Comparison of ENCODE assay signal across 9 mouse cellular contexts in the genomic region with DNA sequence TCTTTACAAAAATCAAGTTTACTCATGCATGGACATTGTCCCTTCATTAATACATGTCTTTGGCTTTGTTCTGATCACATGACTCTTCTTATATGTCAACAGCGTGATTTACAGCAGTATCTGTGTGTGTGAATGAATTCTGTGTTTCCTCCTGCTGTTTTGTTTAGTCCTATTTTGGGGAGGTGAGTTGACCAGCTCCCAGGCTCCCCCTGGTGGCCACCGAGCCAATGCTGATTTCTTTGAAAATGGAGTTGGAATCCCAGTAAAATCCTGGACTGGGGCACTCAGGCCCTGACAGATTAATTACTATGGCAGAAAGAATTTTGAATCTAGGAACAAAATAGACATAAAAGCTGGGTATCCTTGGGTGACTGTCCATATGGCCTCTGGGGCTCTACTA. TPM values are rescaled to one million over a fixed set of nuclear protein-coding genes. Genes with fewer than 3 reads are reported as not detected.
DNase-seq lines count a peak whose midpoint lies in the region; ATAC-seq lines count a peak whose summit lies in the region.
"Had no signal": no experiment of that assay in that cellular context is flagged by ENCODE, and none has a peak within 500 bp of the region (broad histone marks: within the 10 kb centered on the region; RNA-seq: fewer than 3 reads in every experiment).

No protein-coding gene starts in this region.

- WGBS in intestine, embryonic 14.5 days: 7% methylated on average over 2 of the region's 2 CpGs
- WGBS in intestine, embryonic 16.5 days: 4% methylated on average over 2 of the region's 2 CpGs
- WGBS in embryonic facial prominence, embryonic 11.5 days: 2% methylated on average over 2 of the region's 2 CpGs
- 2% methylated on average over 2 of the region's 2 CpGs for WGBS in heart, embryonic 16.5 days
- 4% methylated on average over 2 of the region's 2 CpGs for WGBS in midbrain, embryonic 14.5 days

- no peaks in the 10 kb centered on the region for H3K4me1 ChIP-seq in intestine, embryonic 14.5 days (replicated peaks; ENCODE audit: control insufficient read depth, insufficient read depth, low read length)
- H3K4me1 ChIP-seq in intestine, embryonic 16.5 days (ENCODE audit: control insufficient read depth, insufficient read depth, low read length): no peaks in the 10 kb centered on the region
- H3K4me1 ChIP-seq in embryonic facial prominence, embryonic 11.5 days (ENCODE audit: control insufficient read depth, insufficient read depth, low read length): no peaks in the 10 kb centered on the region
- peaks cover 5% of the 10 kb centered on the region for H3K4me1 ChIP-seq in heart, embryonic 16.5 days (ENCODE audit: control insufficient read depth, insufficient read depth, low read length)
- H3K4me1 ChIP-seq in midbrain, embryonic 14.5 days (ENCODE audit: control insufficient read depth, insufficient read depth, low read length): no peaks in the 10 kb centered on the region

- no peaks in the 10 kb centered on the region for H3K9me3 ChIP-seq in intestine, embryonic 14.5 days (ENCODE audit: control insufficient read depth, low read length)
- H3K9me3 ChIP-seq in intestine, embryonic 16.5 days (ENCODE audit: control insufficient read depth, low read length): no peaks in the 10 kb centered on the region
- no peaks in the 10 kb centered on the region for H3K9me3 ChIP-seq in embryonic facial prominence, embryonic 11.5 days (replicated peaks; ENCODE audit: control insufficient read depth, low read length)
- no peaks in the 10 kb centered on the region for H3K9me3 ChIP-seq in heart, embryonic 16.5 days (replicated peaks; ENCODE audit: control insufficient read depth, low read length)
- H3K9me3 ChIP-seq in midbrain, embryonic 14.5 days (ENCODE audit: control insufficient read depth, low read length): no peaks in the 10 kb centered on the region
- H3K9me3 ChIP-seq: megakaryocyte, embryonic 14.5 days had no signal

- H3K4me2 ChIP-seq in intestine, embryonic 14.5 days (ENCODE audit: low read length): no peak overlapping the region
- no peak overlapping the region for H3K4me2 ChIP-seq in intestine, embryonic 16.5 days (ENCODE audit: low read depth, low read length)
- H3K4me2 ChIP-seq in embryonic facial prominence, embryonic 11.5 days (ENCODE audit: low read depth, low read length): no peak overlapping the region
- H3K4me2 ChIP-seq in heart, embryonic 16.5 days (ENCODE audit: low read depth, low read length): peak overlapping the region; percentile 28; the same call in 1 of the 2 replicates
- no peak overlapping the region for H3K4me2 ChIP-seq in midbrain, embryonic 14.5 days (ENCODE audit: low read length)

- no peak overlapping the region for H3K4me3 ChIP-seq in intestine, embryonic 14.5 days (ENCODE audit: low read depth, low read length)
- no peak overlapping the region for H3K4me3 ChIP-seq in intestine, embryonic 16.5 days (ENCODE audit: low read length)
- no peak overlapping the region for H3K4me3 ChIP-seq in embryonic facial prominence, embryonic 11.5 days (ENCODE audit: low read depth, low read length)
- H3K4me3 ChIP-seq in heart, embryonic 16.5 days (ENCODE audit: low read length): no peak overlapping the region
- no peak overlapping the region for H3K4me3 ChIP-seq in midbrain, embryonic 14.5 days (replicated peaks; ENCODE audit: low read depth, low read length)
- H3K4me3 ChIP-seq: megakaryocyte, embryonic 14.5 days had no signal

- H3K27me3 ChIP-seq in intestine, embryonic 14.5 days (replicated peaks; ENCODE audit: control insufficient read depth, insufficient read depth, low read length): no peaks in the 10 kb centered on the region
- H3K27me3 ChIP-seq in intestine, embryonic 16.5 days (replicated peaks; ENCODE audit: control insufficient read depth, insufficient read depth, low read length): peaks cover 5% of the 10 kb centered on the region; the same call in 1 of the 2 replicates
- H3K27me3 ChIP-seq in embryonic facial prominence, embryonic 11.5 days (ENCODE audit: control insufficient read depth, insufficient read depth, low read length): no peaks in the 10 kb centered on the region
- no peaks in the 10 kb centered on the region for H3K27me3 ChIP-seq in heart, embryonic 16.5 days (ENCODE audit: control insufficient read depth, insufficient read depth, low read length)
- H3K27me3 ChIP-seq in midbrain, embryonic 14.5 days (ENCODE audit: control insufficient read depth, insufficient read depth, low read length): no peaks in the 10 kb centered on the region
- H3K27me3 ChIP-seq in splenic B cell, adult 2 months (ENCODE audit: control insufficient read depth, insufficient read depth, low read length, poor library complexity, severe bottlenecking): no peaks in the 10 kb centered on the region

- no peak for ATAC-seq in intestine, embryonic 14.5 days (replicated peaks; ENCODE audit: low FRiP score, low TSS enrichment, low read depth)
- ATAC-seq in intestine, embryonic 16.5 days: no peak
- ATAC-seq in embryonic facial prominence, embryonic 11.5 days (replicated peaks; ENCODE audit: insufficient number of reproducible peaks, low FRiP score, low TSS enrichment, low read depth): no peak
- no peak for ATAC-seq in heart, embryonic 16.5 days (replicated peaks; ENCODE audit: extremely low read depth, insufficient read depth, low FRiP score)
- ATAC-seq in midbrain, embryonic 14.5 days (ENCODE audit: low FRiP score, low TSS enrichment): no peak

- DNase-seq in intestine, embryonic 14.5 days (ENCODE audit: low spot score): peak; percentile 93
- DNase-seq in adrenal gland, postnatal 36 days: peak; percentile 86 to 93
- peak; percentile 76 for DNase-seq in embryonic facial prominence, embryonic 11.5 days (ENCODE audit: low spot score)
- DNase-seq in left cerebral cortex, adult 11 months (ENCODE audit: low spot score): peak; percentile 42
- peak; percentile 84 for DNase-seq in midbrain, embryonic 14.5 days
- DNase-seq in splenic B cell, adult 2 months (ENCODE audit: low read depth, low spot score): peak; percentile 76

- no peak overlapping the region for H3K27ac ChIP-seq in intestine, embryonic 14.5 days (ENCODE audit: low read depth)
- H3K27ac ChIP-seq in intestine, embryonic 16.5 days (ENCODE audit: low read length): no peak overlapping the region
- no peak overlapping the region for H3K27ac ChIP-seq in embryonic facial prominence, embryonic 11.5 days (replicated peaks; ENCODE audit: low read depth, low read length)
- no peak overlapping the region for H3K27ac ChIP-seq in heart, embryonic 16.5 days (ENCODE audit: low read length)
- H3K27ac ChIP-seq in midbrain, embryonic 14.5 days (replicated peaks; ENCODE audit: low read depth, low read length): no peak overlapping the region

- no peak overlapping the region for H3K9ac ChIP-seq in intestine, embryonic 14.5 days (ENCODE audit: low read length)
- no peak overlapping the region for H3K9ac ChIP-seq in intestine, embryonic 16.5 days (ENCODE audit: low read depth, low read length)
- no peak overlapping the region for H3K9ac ChIP-seq in embryonic facial prominence, embryonic 11.5 days (replicated peaks; ENCODE audit: low read length)
- peak overlapping the region; percentile 45; the same call in 1 of the 2 replicates for H3K9ac ChIP-seq in heart, embryonic 16.5 days (ENCODE audit: low read length)
- H3K9ac ChIP-seq in midbrain, embryonic 14.5 days (replicated peaks; ENCODE audit: low read length): no peak overlapping the region

- no peaks in the 10 kb centered on the region for H3K36me3 ChIP-seq in intestine, embryonic 14.5 days (ENCODE audit: control insufficient read depth, insufficient read depth, low read length)
- H3K36me3 ChIP-seq in intestine, embryonic 16.5 days (ENCODE audit: control insufficient read depth, insufficient read depth, low read length): no peaks in the 10 kb centered on the region
- H3K36me3 ChIP-seq in embryonic facial prominence, embryonic 11.5 days (replicated peaks; ENCODE audit: control insufficient read depth, insufficient read depth, low read depth, low read length): no peaks in the 10 kb centered on the region
- H3K36me3 ChIP-seq in heart, embryonic 16.5 days (ENCODE audit: control insufficient read depth, insufficient read depth): no peaks in the 10 kb centered on the region
- no peaks in the 10 kb centered on the region for H3K36me3 ChIP-seq in midbrain, embryonic 14.5 days (ENCODE audit: control insufficient read depth, insufficient read depth, low read length)
- no peaks in the 10 kb centered on the region for H3K36me3 ChIP-seq in splenic B cell, adult 2 months (ENCODE audit: control insufficient read depth, insufficient read depth, low read length, poor library complexity, severe bottlenecking)

RNA-seq across cellular contexts. Expression of gene Olfr71, which starts 1.8 kb away (rescaled TPM):
- polyA plus RNA-seq in intestine, embryonic 14.5 days (2014; fragmentation: Nextera tagmentation; extraction: Ambion mirVana): not detected in 2 replicates
- polyA plus RNA-seq in intestine, embryonic 16.5 days (2015; fragmentation: Nextera tagmentation; extraction: Ambion mirVana): not detected in 2 replicates
- total RNA-seq in adrenal gland, postnatal 36 days (2021): not detected
- polyA plus RNA-seq in embryonic facial prominence, embryonic 11.5 days (2014; fragmentation: Nextera tagmentation; extraction: Ambion mirVana): not detected in 2 replicates
- polyA plus RNA-seq in heart, embryonic 16.5 days (2015; fragmentation: Nextera tagmentation; extraction: Ambion mirVana): not detected in 2 replicates
- polyA plus RNA-seq in midbrain, embryonic 14.5 days (2014; fragmentation: Nextera tagmentation; extraction: Ambion mirVana): 0.16 TPM in 1 of 2 replicates, not detected in the other

RNA-seq across cellular contexts. Expression of gene Olfr70, which starts 11.2 kb away (rescaled TPM):
- polyA plus RNA-seq in intestine, embryonic 14.5 days (2014; fragmentation: Nextera tagmentation; extraction: Ambion mirVana): not detected in 2 replicates
- polyA plus RNA-seq in intestine, embryonic 16.5 days (2015; fragmentation: Nextera tagmentation; extraction: Ambion mirVana): not detected in 2 replicates
- total RNA-seq in adrenal gland, postnatal 36 days (2021): not detected
- polyA plus RNA-seq in embryonic facial prominence, embryonic 11.5 days (2014; fragmentation: Nextera tagmentation; extraction: Ambion mirVana): not detected in 2 replicates
- polyA plus RNA-seq in heart, embryonic 16.5 days (2015; fragmentation: Nextera tagmentation; extraction: Ambion mirVana): not detected in 2 replicates
- not detected in 2 replicates for polyA plus RNA-seq in midbrain, embryonic 14.5 days (2014; fragmentation: Nextera tagmentation; extraction: Ambion mirVana)

RNA-seq across cellular contexts. Expression of gene Hrct1, which starts 15.2 kb away (rescaled TPM):
- polyA plus RNA-seq in intestine, embryonic 14.5 days (2014; fragmentation: Nextera tagmentation; extraction: Ambion mirVana): 0.61 and 0.85 TPM in 2 replicates
- 1.1 TPM in 2 replicates for polyA plus RNA-seq in intestine, embryonic 16.5 days (2015; fragmentation: Nextera tagmentation; extraction: Ambion mirVana)
- 1 to 10 TPM; 2.3 to 3.9 TPM for total RNA-seq in adrenal gland, postnatal 36 days (2021)
- polyA plus RNA-seq in embryonic facial prominence, embryonic 11.5 days (2014; fragmentation: Nextera tagmentation; extraction: Ambion mirVana): 0.18 and 0.20 TPM in 2 replicates
- polyA plus RNA-seq in heart, embryonic 16.5 days (2015; fragmentation: Nextera tagmentation; extraction: Ambion mirVana): 1.4 and 1.7 TPM in 2 replicates
- polyA plus RNA-seq in midbrain, embryonic 14.5 days (2014; fragmentation: Nextera tagmentation; extraction: Ambion mirVana): 0.20 and 0.30 TPM in 2 replicates

RNA-seq across cellular contexts. Expression of gene Spaar, which starts 18.0 kb away (rescaled TPM):
- polyA plus RNA-seq in intestine, embryonic 14.5 days (2014; fragmentation: Nextera tagmentation; extraction: Ambion mirVana): 0.04 TPM in 1 of 2 replicates, not detected in the other
- 0.12 and 0.15 TPM in 2 replicates for polyA plus RNA-seq in intestine, embryonic 16.5 days (2015; fragmentation: Nextera tagmentation; extraction: Ambion mirVana)
- total RNA-seq in adrenal gland, postnatal 36 days (2021): 1 to 10 TPM; 1.7 to 2.6 TPM
- 0.04 and 0.08 TPM in 2 replicates for polyA plus RNA-seq in embryonic facial prominence, embryonic 11.5 days (2014; fragmentation: Nextera tagmentation; extraction: Ambion mirVana)
- polyA plus RNA-seq in heart, embryonic 16.5 days (2015; fragmentation: Nextera tagmentation; extraction: Ambion mirVana): 0.42 and 0.54 TPM in 2 replicates
- not detected in 2 replicates for polyA plus RNA-seq in midbrain, embryonic 14.5 days (2014; fragmentation: Nextera tagmentation; extraction: Ambion mirVana)

RNA-seq across cellular contexts. Expression of gene Fam221b, which starts 42.9 kb away (rescaled TPM):
- polyA plus RNA-seq in intestine, embryonic 14.5 days (2014; fragmentation: Nextera tagmentation; extraction: Ambion mirVana): 2.9 and 3.9 TPM in 2 replicates
- polyA plus RNA-seq in intestine, embryonic 16.5 days (2015; fragmentation: Nextera tagmentation; extraction: Ambion mirVana): 1.6 and 2.2 TPM in 2 replicates
- total RNA-seq in adrenal gland, postnatal 36 days (2021): under 1 TPM; 0.20 TPM
- 2.8 and 3.0 TPM in 2 replicates for polyA plus RNA-seq in embryonic facial prominence, embryonic 11.5 days (2014; fragmentation: Nextera tagmentation; extraction: Ambion mirVana)
- polyA plus RNA-seq in heart, embryonic 16.5 days (2015; fragmentation: Nextera tagmentation; extraction: Ambion mirVana): 1.6 and 2.9 TPM in 2 replicates
- polyA plus RNA-seq in midbrain, embryonic 14.5 days (2014; fragmentation: Nextera tagmentation; extraction: Ambion mirVana): 2.7 and 2.9 TPM in 2 replicates

Comparison
In these comparisons a context has a peak if more than half of its experiments do, and no peak if none do; other contexts are left out.
1. DNase-seq: peak in every context shown above with its lines; median percentile 93 in intestine, embryonic 14.5 days; 90 in adrenal gland, postnatal 36 days; 84 in midbrain, embryonic 14.5 days; 76 in embryonic facial prominence, embryonic 11.5 days; 76 in splenic B cell, adult 2 months; 42 in left cerebral cortex, adult 11 months.